Mouse (Mus musculus) right cerebral cortex, postnatal 36 days (tissue): ENCODE measurements around the gene Slc22a30.
"Not testable (repeated sequence)": the region's sequence is repeated elsewhere in the genome, so short reads cannot be mapped to it uniquely, and the experiment has no call there.

Experiments
- DNase-seq, 2 experiments: peaks; one replicate each; pipeline ENCODE4 v3.0.0; 2022; ENCODE audit warnings: low spot score in 2 of 2, mixed read lengths in 1 of 2

The Slc22a30 gene

GRCm38 (mm10) chr19:8405011-8405410 is at the start of gene Slc22a30:
TSS of gene Slc22a30 (minus strand) at chr19:8405111.
- DNase-seq, result not testable (repeated sequence)

- no peak for DNase-seq
Measured at GRCm38 (mm10) chr19:8448321-8448720, 43.4 kb upstream of the Slc22a30 start.

GRCm38 (mm10) chr19:8447516-8447915 is 42.6 kb upstream of the Slc22a30 start:
- no peak for DNase-seq

- no peak for DNase-seq
Measured at GRCm38 (mm10) chr19:8431051-8431662, 26.2 kb upstream of the Slc22a30 start.

- DNase-seq, result not testable (repeated sequence)
Measured at GRCm38 (mm10) chr19:8407290-8408021, 2.5 kb upstream of the Slc22a30 start.
